Mouse (Mus musculus): ENCODE data around the gene Ubtd1.

DNA sequence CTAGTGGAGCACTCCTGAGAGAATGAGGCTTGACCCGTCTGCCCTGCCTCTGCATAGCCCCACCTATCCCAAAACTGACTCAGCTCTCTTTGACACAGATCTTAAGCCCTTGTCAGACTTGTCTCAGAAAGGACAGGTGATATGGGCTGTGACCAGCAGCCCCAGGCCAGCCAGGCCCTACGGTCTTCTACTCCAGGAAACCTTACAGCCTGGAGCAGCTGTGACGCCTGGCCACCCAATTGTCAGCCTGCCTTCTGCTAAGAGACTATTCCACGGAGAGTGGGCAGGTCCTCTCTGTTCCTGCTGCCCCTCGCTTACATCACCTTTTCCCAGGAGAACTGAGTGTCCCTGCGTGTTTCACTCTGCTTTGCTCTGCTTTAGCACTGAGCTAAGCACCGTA lies 29.6 kb downstream of the Ubtd1 start:
- TF ChIP-seq POLR2A (IDR thresholded peaks at IDR 0.05; ENCODE audit: borderline replicate concordance, extremely low read depth, insufficient read depth, insufficient read length, poor library complexity, severe bottlenecking): no peak
- no peak for TF ChIP-seq CTCF (IDR thresholded peaks at IDR 0.05; ENCODE audit: borderline replicate concordance, extremely low read depth, insufficient read depth, insufficient read length)
